Mouse (Mus musculus): ENCODE data around the gene Col4a2.

Col4a2 gene

DNA sequence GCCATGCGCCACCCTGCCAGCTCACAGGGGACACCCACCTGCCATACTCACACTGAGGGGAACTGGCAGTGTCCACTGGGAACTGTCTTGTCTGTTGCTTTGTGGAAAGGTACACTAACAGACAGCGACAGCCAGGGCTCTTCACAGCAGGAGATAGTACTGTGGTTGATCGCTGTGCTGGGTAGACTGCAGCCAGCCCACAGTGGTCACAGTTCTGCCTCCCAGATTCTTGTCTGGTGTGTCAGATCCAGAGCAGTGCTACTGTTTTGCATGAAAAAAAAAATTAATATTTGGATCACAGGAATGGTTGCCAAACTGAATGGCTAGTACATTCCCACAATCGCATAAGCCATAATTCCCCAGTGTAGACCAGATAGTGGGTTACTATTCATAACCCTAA lies 74.7 kb downstream of the Col4a2 start:
- DNase-seq = no peak

GRCm38 (mm10) chr8:11389275-11390050 lies 76.9 kb downstream of the Col4a2 start:
- DNase-seq = no peak

DNA sequence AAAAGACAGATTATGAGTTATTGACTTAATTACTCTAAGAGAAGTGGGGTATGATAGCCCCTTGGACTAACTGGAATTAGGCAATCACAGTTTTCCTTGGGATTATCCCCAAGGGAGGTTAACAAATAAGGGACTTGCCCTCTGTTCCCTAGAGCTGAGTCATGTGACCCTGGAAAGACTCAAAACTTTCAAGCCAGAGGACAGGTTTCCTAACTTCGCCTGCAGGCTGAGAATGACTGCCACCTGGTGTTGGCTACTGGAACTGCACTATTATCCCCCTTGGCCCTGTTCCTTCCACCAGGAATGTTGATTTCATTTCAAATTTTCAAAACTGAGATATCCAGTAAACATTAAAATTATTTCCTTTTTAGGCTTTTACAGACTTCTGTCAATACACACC lies 80.1 kb downstream of the Col4a2 start:
- DNase-seq = peak; percentile 17

GRCm38 (mm10) chr8:11393161-11393560 lies 80.6 kb downstream of the Col4a2 start:
- no peak for DNase-seq

DNA sequence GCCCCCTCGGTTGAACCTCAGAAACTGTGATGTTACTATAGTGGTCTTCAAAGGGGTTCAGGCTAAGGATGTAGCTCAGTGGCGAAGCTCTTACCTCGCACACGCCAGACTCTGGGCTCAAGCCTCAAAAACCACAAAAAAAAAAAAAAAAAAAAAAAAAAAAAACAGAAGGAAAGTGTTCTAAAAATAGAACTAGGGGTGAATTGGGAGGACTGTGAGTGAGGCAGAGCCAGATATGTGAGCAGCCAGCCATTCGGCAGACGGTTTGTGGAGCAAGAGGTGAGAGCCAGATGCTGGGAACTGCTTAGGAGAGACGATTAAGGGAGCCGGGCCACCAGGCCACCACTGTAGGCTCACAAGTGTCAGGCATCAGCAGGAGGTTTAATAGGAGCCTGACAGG lies 81.0 kb downstream of the Col4a2 start:
- DNase-seq = no peak

- DNase-seq = no peak
Observed at GRCm38 (mm10) chr8:11394773-11395172, 82.2 kb downstream of the Col4a2 start.

GRCm38 (mm10) chr8:11395601-11396000 lies 83.0 kb downstream of the Col4a2 start:
- DNase-seq = no peak

GRCm38 (mm10) chr8:11396111-11396510 lies 83.5 kb downstream of the Col4a2 start:
- DNase-seq = no peak

- DNase-seq = no peak
Observed at GRCm38 (mm10) chr8:11397126-11397525, 84.5 kb downstream of the Col4a2 start.

DNA sequence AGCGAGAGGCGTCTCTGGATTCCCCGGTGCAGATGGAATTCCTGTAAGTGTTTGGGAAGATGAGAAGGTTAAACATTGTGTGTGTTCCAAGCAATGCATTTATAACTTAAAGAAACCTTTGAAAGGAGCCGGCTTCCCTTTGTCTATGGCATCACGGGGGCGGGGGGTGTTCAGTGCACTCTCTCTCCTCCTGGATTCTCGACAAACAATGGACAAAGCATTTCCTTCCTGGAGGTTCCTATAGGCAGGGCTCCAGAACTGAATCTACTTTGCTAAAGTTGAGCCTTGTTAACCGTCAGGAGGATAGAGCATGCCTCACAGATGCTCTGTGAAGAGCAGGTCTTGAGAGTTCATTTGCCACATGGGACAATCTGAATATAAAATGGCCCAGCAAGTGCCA lies 87.1 kb downstream of the Col4a2 start:
- no peak for DNase-seq

DNA sequence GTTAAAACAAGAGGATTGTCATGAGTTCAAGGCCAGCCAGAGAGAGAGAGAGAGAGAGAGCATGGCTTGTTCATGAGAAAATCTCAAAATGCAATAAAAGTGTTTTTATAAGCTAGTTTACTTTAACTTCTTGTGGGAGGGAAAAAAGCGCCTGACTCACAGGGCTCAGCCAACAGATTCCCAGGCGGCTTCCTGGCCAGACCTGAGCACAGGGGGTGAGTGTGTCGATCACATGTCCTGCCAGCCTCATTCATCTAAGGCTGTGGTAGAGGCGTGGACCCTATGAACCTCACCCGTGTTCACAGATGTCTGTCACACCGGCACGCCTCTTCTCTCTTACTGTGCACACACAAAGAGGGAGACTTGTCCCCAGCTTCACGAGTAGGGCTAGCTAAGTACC lies 87.6 kb downstream of the Col4a2 start:
- no peak for DNase-seq

DNA sequence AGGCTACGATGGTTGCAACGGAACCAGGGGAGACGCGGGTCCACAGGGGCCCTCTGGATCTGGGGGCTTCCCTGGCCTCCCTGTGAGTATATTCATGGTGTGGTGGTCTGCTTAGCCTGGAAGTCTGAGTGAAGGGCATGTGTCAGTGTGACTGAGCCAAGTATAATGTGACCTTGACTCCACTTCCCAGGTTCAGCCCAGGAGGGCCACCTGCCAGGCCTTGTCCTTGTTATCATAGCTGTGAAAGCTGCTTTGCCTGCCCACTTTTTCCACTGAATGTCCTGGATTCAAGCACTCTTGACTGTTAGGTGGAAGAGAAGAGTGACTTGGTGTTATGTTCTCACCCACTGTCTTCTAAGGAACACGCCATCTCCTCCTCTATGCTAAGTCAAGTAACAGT lies 88.6 kb downstream of the Col4a2 start:
- no peak for DNase-seq

DNA sequence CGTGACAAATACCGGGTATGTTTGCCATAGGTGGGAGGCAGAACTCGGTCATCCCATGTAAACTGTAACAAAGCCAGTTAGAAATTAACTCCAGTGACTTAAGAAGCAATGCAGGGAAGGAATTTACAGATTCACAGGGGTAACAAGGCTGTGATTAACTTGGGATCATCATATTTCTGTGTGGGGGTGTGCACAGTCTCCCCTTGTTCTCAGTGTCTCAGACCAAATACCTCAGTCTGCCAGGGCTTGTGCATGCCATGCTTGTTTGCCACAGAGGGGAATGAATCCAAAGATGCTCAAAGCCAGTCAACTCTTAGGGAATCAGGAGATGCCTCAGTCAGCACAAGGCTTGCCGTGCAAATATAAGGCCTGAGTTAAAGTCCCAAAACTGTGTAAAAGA lies 89.6 kb downstream of the Col4a2 start:
- DNase-seq = no peak

DNA sequence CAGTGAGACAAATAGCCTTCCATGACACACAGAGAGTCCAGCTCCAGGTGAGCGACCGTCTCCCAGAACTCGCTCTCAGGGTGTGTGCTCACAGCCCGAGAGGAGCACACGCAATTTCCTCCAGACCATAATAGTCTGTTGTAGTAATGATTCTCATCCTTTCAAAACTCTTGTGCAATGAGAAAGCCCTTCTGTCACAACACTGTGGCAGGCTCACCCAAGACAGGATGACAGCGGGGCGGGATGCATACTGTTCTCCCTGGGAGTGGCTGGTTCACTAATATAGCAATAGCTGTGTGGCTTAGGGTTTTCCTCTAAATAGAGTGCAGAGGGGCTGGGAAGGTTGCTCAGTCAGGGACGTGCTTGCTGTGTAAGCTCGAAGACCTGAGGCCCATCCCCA lies 91.2 kb downstream of the Col4a2 start:
- DNase-seq = no peak

DNA sequence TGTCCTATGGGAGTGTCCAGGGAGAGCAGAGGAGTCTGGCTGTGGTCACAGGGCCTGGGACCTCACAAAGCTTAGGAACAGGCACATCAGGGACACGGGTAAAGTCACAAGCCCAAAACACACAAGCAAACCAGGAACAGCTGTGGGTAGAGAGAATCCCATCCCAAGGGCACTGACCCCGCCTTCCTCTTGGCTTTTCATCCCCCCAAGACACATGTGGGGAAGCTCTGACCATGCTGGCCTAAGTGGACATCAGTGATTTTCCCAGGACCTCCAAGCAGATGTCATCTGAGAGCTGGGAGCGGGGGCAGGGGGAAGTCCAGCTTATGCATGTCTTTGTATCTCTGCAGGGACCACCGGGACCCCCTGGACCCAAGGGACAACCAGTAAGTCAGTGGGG lies 92.0 kb downstream of the Col4a2 start:
- no peak for DNase-seq

DNA sequence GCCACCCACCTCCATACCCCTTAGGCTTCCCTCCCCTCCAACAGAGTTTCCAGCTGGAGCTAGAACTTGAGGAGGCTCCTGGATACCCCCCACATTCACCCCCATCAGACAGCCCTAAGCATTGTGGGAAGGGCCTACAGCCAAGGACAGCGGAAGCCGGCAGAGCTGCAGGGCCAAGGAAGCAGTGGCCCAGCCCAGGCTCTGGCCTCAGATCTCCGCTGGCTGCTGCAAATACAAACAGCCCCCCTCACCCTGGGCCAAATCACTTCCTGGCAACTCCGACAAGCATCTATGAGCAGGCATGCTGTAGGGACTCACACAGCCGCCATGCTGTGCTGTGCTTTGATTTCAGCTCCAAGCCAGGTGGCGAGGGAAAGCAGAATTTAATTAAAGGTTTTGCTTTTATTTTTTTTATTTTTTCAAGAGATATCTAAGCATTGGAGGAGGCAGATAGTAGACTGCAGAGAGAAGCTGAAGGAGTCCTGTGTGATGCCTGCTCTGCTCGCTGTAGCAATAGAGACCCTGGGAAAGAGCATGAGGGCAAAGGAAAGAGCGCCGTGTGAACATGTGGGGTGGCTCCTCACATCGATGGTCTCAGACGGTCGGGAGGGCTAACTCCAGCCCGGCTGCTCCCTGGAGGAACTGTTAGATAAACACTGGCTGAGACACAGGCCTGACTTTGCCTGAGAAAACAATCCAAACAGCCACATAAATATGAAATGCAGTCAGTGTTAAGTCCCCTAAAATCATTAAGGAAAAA lies 93.3 kb downstream of the Col4a2 start:
- DNase-seq = no peak

GRCm38 (mm10) chr8:11411504-11412124 lies 99.0 kb downstream of the Col4a2 start:
- no peak for DNase-seq

- no peak for DNase-seq
Observed at GRCm38 (mm10) chr8:11412450-11412849, 99.8 kb downstream of the Col4a2 start.

GRCm38 (mm10) chr8:11414304-11414703 lies 101.7 kb downstream of the Col4a2 start:
- no peak for DNase-seq

GRCm38 (mm10) chr8:11415089-11415488 lies 102.5 kb downstream of the Col4a2 start:
- no peak for DNase-seq

DNA sequence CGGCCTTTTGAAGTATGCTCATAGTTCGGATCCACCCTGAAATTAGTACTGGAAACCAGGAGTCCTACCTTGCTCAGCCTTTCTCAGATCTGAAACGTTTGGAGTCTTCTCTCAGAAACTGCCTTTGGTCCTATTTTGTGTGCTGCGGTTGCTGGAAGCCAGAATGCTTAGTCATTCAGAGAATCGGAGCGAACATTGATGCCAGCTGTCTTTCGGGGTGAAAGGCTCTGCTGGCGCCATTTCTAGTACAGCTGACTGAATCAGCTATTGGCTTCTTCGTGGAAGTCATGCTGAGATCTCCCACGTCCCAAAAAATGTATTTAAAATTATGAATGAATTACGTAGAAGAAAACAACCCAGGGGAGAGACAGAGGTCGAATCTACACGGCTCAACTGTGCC lies 105.2 kb downstream of the Col4a2 start:
- no peak for DNase-seq

- peak; percentile 46 for DNase-seq
Observed at GRCm38 (mm10) chr8:11419232-11419631, 106.6 kb downstream of the Col4a2 start.

DNA sequence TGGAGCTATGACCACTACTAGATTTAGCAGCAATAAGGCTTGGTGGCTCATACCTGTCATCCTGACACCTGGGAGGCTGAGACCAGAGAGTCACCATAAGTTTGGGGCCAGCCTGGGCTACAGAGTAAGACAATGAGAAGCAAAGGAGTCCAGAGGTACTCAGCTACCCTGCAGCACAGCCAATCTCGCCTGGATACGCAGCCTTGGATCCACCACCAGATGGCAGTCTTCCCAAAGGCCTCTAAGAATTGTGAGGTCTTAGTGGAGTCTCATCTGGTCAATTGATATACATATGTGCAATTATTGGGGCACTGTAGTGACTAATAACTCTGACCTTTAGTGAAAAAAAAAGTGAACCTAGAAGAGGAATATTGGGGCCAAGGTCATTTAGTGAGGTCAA lies 107.0 kb downstream of the Col4a2 start:
- DNase-seq = peak; percentile 26

DNA sequence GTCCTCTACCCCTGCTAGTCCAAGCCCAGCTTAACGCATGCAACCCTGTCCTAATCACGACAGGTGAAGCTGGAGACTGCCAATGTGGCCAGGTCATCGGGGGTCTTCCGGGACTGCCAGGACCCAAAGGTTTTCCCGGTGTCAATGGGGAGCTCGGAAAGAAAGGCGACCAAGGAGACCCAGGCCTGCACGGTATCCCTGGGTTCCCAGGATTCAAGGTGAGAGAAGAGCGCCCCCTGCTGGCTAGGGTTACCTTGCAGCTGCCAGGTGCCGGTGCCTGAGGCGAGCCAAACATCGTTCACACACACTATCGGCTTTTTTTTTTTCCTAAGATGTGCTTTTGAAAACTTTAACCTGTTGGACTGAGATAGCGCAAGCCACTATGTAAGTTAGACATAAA lies 108.5 kb downstream of the Col4a2 start:
- DNase-seq = peak; percentile 18
